Mouse (Mus musculus): ENCODE results near the gene Btbd6. TPM values are rescaled to one million over a fixed set of nuclear protein-coding genes. Genes with fewer than 3 reads are reported as not detected.

Btbd6 gene
- polyA plus RNA-seq (2015; fragmentation: Nextera tagmentation; extraction: Ambion mirVana): 30.3 and 32.7 TPM in 2 replicates

DNA sequence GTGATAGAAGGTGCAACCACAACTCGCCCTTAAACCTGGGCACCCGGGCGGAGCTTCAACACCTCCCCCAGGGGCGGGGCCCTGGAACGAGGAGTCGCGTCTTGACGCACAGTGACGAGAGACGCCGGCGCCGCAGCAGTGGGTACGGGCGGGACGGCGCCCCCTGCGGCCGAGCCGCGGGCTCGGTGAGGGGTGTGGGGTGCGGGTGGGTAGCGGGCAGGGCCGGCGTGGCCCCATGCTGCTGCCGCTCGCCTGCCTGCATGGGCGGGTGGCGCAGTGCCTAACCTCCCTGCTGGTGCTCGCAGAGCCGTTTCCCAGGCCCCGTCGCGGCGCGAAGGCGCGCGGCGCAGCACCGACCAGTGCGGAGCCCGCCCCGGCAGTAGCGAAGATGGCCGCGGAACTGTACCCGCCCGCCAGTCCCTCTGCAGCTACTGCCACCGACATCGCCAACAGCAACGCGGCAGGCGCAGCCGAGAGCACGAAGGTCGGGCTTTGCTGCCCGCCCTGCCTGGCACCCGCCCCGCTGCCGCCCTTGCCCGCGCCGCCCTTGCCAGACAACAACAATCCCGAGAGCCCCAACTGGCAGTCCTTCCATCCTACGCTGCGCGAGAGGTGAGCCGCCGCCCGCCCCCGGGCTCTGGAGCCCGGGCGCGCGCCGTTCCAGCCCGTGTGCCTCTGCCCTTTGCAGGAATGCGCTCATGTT lies at the start of gene Btbd6:
Gene Btbd6 (plus strand): TSS at position 112 of the 703 bp plus-strand sequence.
- Histone ChIP-seq H3K9ac (peak within 1 kb of the TSS; percentile 88), H3K4me1 (peaks cover 20% of the 10 kb centered on the region), H3K36me3 (ENCODE audit: poor library complexity, severe bottlenecking) (peaks cover 69% of the 10 kb centered on the region), H3K27me3 (no peaks in the 10 kb centered on the region), H3K4me3 (peak within 1 kb of the TSS; percentile 67), H3K27ac (peak within 1 kb of the TSS; percentile 91), H3K4me2 (peak within 1 kb of the TSS; percentile 88), H3K9me3 (replicated peaks) (no peaks in the 10 kb centered on the region)
- ATAC-seq: peak; percentile 97
- 1% methylated on average over 78 of the region's 80 CpGs for WGBS

DNA sequence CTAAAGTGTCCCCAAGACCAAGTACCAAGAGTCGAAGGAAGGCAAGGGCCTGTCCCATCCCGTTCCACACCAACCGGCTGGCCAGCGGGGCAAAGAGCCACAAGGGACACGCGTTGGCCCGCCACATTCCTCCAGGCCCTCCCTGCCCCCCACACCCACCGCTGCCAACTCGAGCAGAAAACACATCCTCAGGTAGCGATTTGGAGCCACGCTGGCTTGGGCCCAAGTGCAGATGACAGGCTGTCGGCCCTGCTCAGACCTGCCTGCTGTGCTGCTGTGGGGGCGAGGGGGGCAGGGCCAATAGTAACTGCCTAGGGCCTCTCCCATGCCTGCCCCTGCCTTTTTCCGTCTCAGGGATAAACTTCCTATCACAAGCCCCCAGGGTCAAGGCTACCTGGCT lies 49.0 kb upstream of the Btbd6 start:
- H3K4me2 ChIP-seq: no peak overlapping the region
- no peak overlapping the region for H3K4me3 ChIP-seq
- H3K4me1 ChIP-seq: peaks cover 31% of the 10 kb centered on the region
- no peaks in the 10 kb centered on the region for H3K9me3 ChIP-seq (replicated peaks)
- 69% methylated on average over 14 of the region's 14 CpGs for WGBS
- H3K27me3 ChIP-seq: peaks cover 64% of the 10 kb centered on the region
- H3K36me3 ChIP-seq (ENCODE audit: poor library complexity, severe bottlenecking): no peaks in the 10 kb centered on the region
- no peak overlapping the region for H3K27ac ChIP-seq
- no peak for ATAC-seq
- H3K9ac ChIP-seq: no peak overlapping the region

DNA sequence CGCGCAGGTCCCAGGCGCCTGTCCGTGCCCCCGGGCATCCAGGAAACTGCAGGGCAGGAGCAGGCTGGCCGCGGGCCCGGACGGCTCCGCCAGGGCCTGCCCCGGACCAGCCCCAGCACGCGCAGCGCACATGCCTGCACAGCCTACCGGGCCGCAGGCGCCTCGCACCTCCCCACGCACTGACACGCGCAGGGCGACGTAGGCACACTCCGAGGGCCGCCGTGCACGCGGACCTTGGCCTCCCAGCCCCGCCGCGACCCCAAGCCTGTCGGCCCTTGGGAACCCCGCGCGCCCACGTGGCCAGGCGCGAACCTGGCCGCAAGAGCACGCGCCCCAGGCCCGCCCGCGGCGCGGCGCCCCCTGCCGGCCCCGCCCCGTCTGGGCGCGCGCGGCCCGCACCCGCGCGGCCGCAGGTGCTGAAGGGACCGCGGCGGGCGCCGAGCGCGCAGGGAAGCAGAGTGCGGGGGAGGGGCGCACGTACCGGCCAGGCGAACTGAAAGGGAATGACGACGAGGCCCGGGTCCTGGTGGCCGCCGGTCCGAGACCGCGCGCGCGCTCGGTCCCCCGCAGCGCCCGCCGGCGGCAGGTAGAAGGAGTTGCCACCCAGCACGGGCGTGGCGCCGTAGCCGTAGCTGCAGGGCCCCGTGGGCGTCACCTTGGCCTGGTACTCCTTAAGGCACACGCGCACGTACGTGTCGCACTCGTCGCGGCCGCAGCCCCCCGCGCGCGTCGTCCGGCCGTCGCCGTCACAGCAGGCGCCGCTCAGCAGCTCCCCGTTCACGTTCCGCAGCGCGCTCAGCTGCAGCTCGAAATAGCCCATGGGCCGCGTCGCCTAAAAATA lies 47.7 kb upstream of the Btbd6 start:
- WGBS: 1% methylated on average over 81 of the region's 124 CpGs
- peak; percentile 54 for ATAC-seq
- no peaks in the 10 kb centered on the region for H3K9me3 ChIP-seq (replicated peaks)
- peaks cover 69% of the 10 kb centered on the region for H3K27me3 ChIP-seq
- no peaks in the 10 kb centered on the region for H3K36me3 ChIP-seq (ENCODE audit: poor library complexity, severe bottlenecking)
- H3K4me2 ChIP-seq: peak overlapping the region; percentile 88
- peak overlapping the region; percentile 68 for H3K27ac ChIP-seq
- H3K4me1 ChIP-seq: peaks cover 24% of the 10 kb centered on the region
- peak overlapping the region; percentile 71 for H3K9ac ChIP-seq
- H3K4me3 ChIP-seq: peak overlapping the region; percentile 60

DNA sequence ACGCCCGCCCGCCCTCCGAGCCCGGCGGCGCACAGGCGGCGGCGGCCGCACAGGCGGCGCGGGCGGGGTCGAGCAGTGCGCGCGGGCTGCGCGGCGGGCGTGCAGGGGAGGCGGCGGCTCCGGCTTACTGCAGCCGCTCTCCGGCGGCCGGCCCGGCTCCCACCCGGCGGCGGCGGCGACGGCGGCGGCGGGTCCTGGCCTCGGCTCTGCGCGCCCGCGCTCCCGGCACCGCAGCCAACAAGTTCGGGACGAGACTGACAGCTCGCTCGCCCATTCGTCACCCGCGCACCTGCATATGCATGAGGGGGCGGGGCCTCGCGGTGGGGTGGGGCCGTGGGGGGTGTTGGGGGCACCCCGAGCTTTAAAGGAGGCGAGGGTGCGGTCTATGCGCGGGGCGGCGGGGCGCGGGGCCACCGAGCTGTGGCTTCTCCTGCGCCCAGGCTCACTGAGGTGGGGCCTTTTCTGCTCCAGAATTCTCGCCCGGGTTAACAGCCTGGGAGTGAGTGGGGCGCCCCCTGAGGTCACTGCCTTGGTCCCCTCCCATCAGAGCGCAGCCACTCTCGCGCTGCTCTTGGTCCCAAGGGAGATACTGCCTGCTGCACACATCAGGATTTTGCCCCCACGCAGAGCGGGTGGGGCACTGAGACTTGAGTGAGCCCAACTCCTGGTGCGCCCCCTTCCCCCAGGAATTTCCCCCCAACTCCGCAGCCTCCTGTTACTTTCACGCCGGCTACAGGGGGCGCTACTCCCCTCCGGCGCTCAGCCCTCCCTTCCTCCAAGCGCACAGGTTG lies 46.5 kb upstream of the Btbd6 start, which contains the start of gene Jag2:
Gene Jag2 (minus strand): TSS at position 215 of the 791 bp plus-strand sequence.
- H3K9me3 ChIP-seq (replicated peaks): no peaks in the 10 kb centered on the region
- peaks cover 69% of the 10 kb centered on the region for H3K27me3 ChIP-seq
- peak within 1 kb of the TSS; percentile 71 for H3K9ac ChIP-seq
- peak; percentile 63 for ATAC-seq
- WGBS: under 1% methylated on average over 38 of the region's 85 CpGs
- peak within 1 kb of the TSS; percentile 68 for H3K27ac ChIP-seq
- H3K4me1 ChIP-seq: peaks cover 24% of the 10 kb centered on the region
- peak within 1 kb of the TSS; percentile 88 for H3K4me2 ChIP-seq
- H3K36me3 ChIP-seq (ENCODE audit: poor library complexity, severe bottlenecking): no peaks in the 10 kb centered on the region
- peak within 1 kb of the TSS; percentile 60 for H3K4me3 ChIP-seq

DNA sequence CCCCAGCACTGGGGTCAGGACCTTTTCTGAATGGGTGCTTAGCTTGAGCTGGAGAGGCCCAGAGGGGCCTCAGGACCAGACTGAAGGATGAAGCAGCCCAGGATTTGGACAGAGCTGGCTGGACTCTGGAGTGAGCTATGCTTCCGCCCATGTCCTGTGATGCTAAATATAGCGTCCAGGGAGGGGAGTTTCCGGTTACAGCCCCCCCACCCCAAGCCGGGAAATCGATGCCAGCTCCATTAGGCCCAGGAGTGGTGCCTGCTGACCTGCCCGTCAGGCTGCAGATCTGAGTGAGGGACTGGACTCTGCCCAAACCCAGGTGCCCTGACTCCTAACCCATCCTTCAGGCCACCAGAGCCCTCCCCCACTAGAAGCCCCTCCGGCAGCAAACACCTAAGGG lies 43.6 kb upstream of the Btbd6 start:
- Histone ChIP-seq H3K9me3 (replicated peaks) (no peaks in the 10 kb centered on the region), H3K27me3 (peaks cover 52% of the 10 kb centered on the region), H3K9ac (no peak overlapping the region), H3K4me1 (peaks cover 19% of the 10 kb centered on the region), H3K4me2 (no peak overlapping the region), H3K27ac (no peak overlapping the region), H3K4me3 (no peak overlapping the region), H3K36me3 (ENCODE audit: poor library complexity, severe bottlenecking) (no peaks in the 10 kb centered on the region)
- no peak for ATAC-seq
- 73% methylated on average over 7 of the region's 7 CpGs for WGBS

DNA sequence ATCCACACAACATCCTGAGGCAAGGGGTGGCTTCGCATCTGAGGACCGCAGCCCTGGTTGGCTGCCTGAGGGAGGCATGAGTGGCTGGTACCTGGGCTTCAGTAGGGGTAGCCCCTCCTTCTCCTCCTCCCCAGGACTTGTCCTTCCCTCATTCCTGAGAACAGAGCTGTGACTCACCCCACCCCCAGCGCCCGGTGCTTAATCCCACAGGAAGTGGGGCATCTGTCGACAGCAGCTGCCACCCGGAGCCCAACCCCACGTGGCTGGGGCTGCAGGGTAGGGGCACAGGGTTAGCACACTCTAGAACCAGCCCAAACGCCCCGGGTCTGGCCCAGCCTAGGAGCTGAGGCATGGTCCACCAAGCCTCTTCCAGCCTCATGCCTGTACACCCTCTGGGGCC lies 38.4 kb upstream of the Btbd6 start:
- Histone ChIP-seq H3K36me3 (ENCODE audit: poor library complexity, severe bottlenecking) (no peaks in the 10 kb centered on the region), H3K4me2 (no peak overlapping the region), H3K4me1 (peaks cover 19% of the 10 kb centered on the region), H3K9me3 (replicated peaks) (no peaks in the 10 kb centered on the region), H3K27me3 (no peaks in the 10 kb centered on the region), H3K9ac (no peak overlapping the region), H3K4me3 (no peak overlapping the region), H3K27ac (no peak overlapping the region)
- ATAC-seq: no peak
- 53% methylated on average over 9 of the region's 9 CpGs for WGBS

DNA sequence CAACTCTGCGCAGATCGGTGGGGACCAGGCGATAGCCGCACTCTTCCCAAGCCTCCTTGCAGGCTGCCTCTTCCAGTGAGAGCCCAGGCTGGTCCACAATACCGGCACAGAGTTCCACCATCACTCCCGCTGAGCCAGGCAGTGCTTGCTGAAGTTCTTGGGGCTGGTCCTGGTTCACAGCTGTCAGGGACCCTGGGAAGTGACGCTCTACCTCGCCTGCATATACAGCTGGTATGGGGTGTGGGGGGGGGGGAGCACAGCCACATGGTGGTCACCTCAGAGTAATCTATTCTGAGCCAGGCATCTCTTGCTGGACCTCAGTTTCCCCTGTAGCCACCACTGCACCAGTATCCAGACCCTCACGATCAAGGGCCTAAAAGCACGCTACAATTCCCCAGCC lies 37.9 kb upstream of the Btbd6 start:
- ATAC-seq: no peak
- Histone ChIP-seq H3K27ac (no peak overlapping the region), H3K9ac (no peak overlapping the region), H3K4me1 (peaks cover 19% of the 10 kb centered on the region), H3K4me2 (no peak overlapping the region), H3K27me3 (no peaks in the 10 kb centered on the region), H3K36me3 (ENCODE audit: poor library complexity, severe bottlenecking) (no peaks in the 10 kb centered on the region), H3K4me3 (no peak overlapping the region), H3K9me3 (replicated peaks) (no peaks in the 10 kb centered on the region)
- 83% methylated on average over 10 of the region's 10 CpGs for WGBS

DNA sequence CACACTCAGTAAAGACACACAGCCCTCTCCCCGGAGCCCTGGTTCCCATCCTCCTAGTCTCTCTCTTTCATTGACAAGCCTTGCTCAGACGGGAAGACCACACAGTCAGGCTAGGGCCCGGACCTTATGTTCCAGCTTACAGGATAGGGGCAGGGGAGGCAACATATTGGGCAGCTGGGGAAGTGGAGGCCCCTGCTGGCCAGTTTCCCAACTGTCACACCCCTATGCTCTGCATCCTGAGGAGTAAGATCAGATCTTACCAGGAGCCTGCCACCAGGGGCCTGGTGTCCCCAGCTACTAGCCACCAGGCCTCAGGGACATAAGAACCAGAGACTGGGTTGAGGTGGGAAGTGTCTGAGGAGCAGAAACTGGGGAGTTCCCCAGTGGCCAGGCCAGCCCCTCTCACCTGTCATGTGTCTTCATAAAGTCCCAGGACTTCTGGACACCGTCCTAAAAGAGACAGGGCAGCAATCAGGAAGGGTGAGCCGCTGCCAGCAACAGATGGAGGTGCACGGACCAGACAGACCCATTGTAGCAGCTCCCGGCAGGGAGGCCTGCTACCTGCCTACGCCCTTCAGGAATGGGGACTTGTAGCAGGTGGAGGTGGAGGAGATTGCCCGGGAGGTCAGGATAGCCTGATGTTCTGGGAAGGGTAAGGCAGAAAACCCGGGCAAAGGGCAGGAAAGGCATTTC lies 37.3 kb upstream of the Btbd6 start:
- Histone ChIP-seq H3K4me3 (no peak overlapping the region), H3K36me3 (ENCODE audit: poor library complexity, severe bottlenecking) (no peaks in the 10 kb centered on the region), H3K27ac (no peak overlapping the region), H3K9me3 (replicated peaks) (no peaks in the 10 kb centered on the region), H3K9ac (no peak overlapping the region), H3K27me3 (no peaks in the 10 kb centered on the region), H3K4me1 (peaks cover 19% of the 10 kb centered on the region), H3K4me2 (no peak overlapping the region)
- 57% methylated on average over 10 of the region's 10 CpGs for WGBS
- no peak for ATAC-seq

DNA sequence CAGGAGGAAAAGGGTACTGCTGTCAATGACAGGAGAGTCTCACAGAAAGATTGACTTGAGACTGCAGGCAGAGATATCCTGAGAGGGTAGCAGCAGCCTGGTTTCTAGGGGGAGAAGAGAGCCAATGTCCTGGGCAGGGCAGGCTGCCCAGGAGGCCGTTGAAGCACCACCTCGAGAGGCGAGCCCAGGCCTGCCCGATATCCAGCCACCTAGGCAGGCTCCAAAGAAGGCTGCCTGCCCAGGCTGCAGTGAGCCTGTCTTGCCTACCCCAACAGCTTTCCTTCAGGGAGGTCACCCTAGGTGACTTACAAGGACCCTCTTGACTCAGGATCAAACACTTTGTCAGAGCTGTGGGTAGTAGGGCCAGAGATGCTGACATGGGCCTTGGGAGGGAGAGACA lies 36.0 kb upstream of the Btbd6 start:
- H3K9me3 ChIP-seq (replicated peaks): no peaks in the 10 kb centered on the region
- H3K4me3 ChIP-seq: no peak overlapping the region
- no peak for ATAC-seq
- peaks cover 19% of the 10 kb centered on the region for H3K4me1 ChIP-seq
- H3K9ac ChIP-seq: 0 out of 2 replicates have a peak overlapping the region, but pooled peaks have one; percentile 17
- 93% methylated on average over 4 of the region's 4 CpGs for WGBS
- no peaks in the 10 kb centered on the region for H3K36me3 ChIP-seq (ENCODE audit: poor library complexity, severe bottlenecking)
- H3K4me2 ChIP-seq: no peak overlapping the region
- no peaks in the 10 kb centered on the region for H3K27me3 ChIP-seq
- H3K27ac ChIP-seq: no peak overlapping the region

DNA sequence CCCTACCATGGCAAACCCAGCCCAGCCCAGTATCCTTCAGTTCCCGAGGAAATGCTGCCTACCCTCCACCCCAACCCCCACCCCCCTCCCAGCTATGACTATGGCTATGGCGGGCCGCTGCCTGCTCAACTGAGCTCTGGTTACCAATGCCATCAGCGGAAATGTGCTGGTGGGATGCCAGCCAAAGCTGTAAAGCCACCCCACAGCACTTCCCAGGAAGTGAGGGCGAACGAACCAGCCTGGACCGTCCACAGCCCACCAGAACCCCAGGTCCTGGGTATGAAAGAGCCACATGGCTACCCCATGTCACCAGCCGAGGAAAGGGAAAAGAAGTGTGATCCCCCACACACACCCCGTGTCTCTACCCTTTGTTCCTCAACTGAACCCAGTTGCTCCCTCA lies 35.6 kb upstream of the Btbd6 start:
- H3K9ac ChIP-seq: no peak overlapping the region
- H3K4me3 ChIP-seq: no peak overlapping the region
- WGBS: 91% methylated on average over 9 of the region's 9 CpGs
- H3K4me2 ChIP-seq: peak overlapping the region; percentile 67; the same call in 1 of the 2 replicates
- H3K4me1 ChIP-seq: peaks cover 19% of the 10 kb centered on the region
- no peak overlapping the region for H3K27ac ChIP-seq
- H3K9me3 ChIP-seq (replicated peaks): no peaks in the 10 kb centered on the region
- no peaks in the 10 kb centered on the region for H3K36me3 ChIP-seq (ENCODE audit: poor library complexity, severe bottlenecking)
- ATAC-seq: no peak
- H3K27me3 ChIP-seq: no peaks in the 10 kb centered on the region

DNA sequence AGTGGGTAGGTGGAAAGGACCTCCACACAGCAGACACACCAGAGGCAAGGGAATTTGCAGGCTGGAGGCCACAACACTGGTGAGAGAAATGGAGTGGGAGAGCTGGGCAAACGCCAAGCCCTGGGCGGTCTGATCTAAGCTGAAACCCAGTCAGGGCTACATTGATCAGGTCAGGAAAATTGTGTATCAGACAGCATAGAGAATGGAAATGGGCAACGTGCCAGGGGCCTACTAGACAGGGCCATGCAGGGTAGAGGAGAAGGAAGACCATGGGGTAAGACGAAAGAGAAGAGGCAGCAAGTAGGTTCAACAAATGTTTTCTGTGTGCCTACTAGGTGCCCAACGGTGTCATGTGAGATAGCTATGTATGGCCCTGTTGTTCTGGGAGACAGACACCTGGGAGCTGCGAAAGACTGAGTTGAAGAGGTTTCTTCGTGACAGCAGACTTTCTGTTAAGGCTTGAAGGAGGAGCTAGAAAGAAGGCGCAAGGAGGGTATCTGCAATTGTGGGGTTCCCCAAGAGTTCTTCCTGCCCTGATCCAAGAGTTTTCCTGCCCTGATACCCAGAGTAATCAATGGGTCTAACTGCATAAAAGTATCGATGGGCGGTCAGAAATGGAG lies 35.0 kb upstream of the Btbd6 start:
- WGBS: 43% methylated on average over 10 of the region's 10 CpGs
- no peak overlapping the region for H3K27ac ChIP-seq
- ATAC-seq: peak; percentile 11

More for the DNA sequence above, 35.0 kb upstream of the Btbd6 start:
- Histone ChIP-seq H3K36me3 (ENCODE audit: poor library complexity, severe bottlenecking) (no peaks in the 10 kb centered on the region), H3K9me3 (replicated peaks) (no peaks in the 10 kb centered on the region), H3K4me1 (peaks cover 19% of the 10 kb centered on the region), H3K4me3 (peak overlapping the region; percentile 67), H3K27me3 (no peaks in the 10 kb centered on the region), H3K9ac (peak overlapping the region; percentile 82), H3K4me2 (peak overlapping the region; percentile 67)

Data from forebrain, embryonic 13.5 days (tissue).